Mouse (Mus musculus) ES-E14 (cell line): ENCODE measurements around the gene Foxj1. TPM values are rescaled to one million over a fixed set of nuclear protein-coding genes. Genes with fewer than 3 reads are reported as not detected.

Experiments
- DNase-seq: peaks from one replicate; pipeline ENCODE4 v3.0.0-alpha.2; 2013; ENCODE audit warnings: low read depth, low spot score
- H3K27ac ChIP-seq: 2 replicates; pipeline ENCODE4 v1.5.1; 2012; ENCODE audit warnings: low read depth, mild to moderate bottlenecking, low read length, moderate library complexity, mixed read lengths; ENCODE audit not compliant: poor library complexity, insufficient read depth, severe bottlenecking
- H3K36me3 ChIP-seq: 2 replicates; pipeline ENCODE4 v1.6.1; 2012; ENCODE audit warnings: mild to moderate bottlenecking, low read length, moderate library complexity, mixed read lengths; ENCODE audit not compliant: control insufficient read depth, poor library complexity, insufficient read depth, severe bottlenecking
- H3K4me1 ChIP-seq, 2 experiments: fragments of 150-350 bp in 1 of 2; sonication (generic) in 1 of 2; 2 replicates each; pipeline ENCODE4 v1.6.1; 2012; ENCODE audit warnings: low read length in 2 of 2, mild to moderate bottlenecking in 1 of 2, mixed read lengths in 1 of 2; ENCODE audit not compliant: control insufficient read depth in 2 of 2, insufficient read depth in 2 of 2, poor library complexity in 1 of 2
- H3K4me3 ChIP-seq, 2 experiments: fragments of 150-350 bp in 1 of 2; sonication (generic) in 1 of 2; 2 replicates each; pipeline ENCODE4 v1.5.1; 2012; ENCODE audit warnings: low read length in 2 of 2, low read depth in 1 of 2, mild to moderate bottlenecking in 1 of 2, mixed read lengths in 1 of 2; ENCODE audit not compliant: insufficient read depth in 1 of 2, poor library complexity in 1 of 2, severe bottlenecking in 1 of 2
- H3K9ac ChIP-seq: 2 replicates; pipeline ENCODE4 v1.6.1; 2012; ENCODE audit warnings: low read depth, mild to moderate bottlenecking, low read length, mixed read lengths; ENCODE audit not compliant: poor library complexity, insufficient read depth, severe bottlenecking
- H3K9me3 ChIP-seq: fragments of 150-350 bp; sonication (generic); 2 replicates; pipeline ENCODE4 v1.6.1; 2012; ENCODE audit warnings: low read depth, mild to moderate bottlenecking, low read length; ENCODE audit not compliant: control insufficient read depth, insufficient read depth
- CHD2 ChIP-seq: IDR thresholded peaks from 2 replicates; pipeline ENCODE4 v1.6.1; 2014; ENCODE audit warnings: mild to moderate bottlenecking, low read depth, low read length, inconsistent platforms
- HCFC1 ChIP-seq: IDR thresholded peaks from 2 replicates; pipeline ENCODE4 v1.6.1; 2012; ENCODE audit warnings: low read length, inconsistent platforms, borderline replicate concordance; ENCODE audit not compliant: insufficient read depth
- MAFK ChIP-seq: IDR thresholded peaks from 2 replicates; pipeline ENCODE4 v1.6.1; 2014; ENCODE audit warnings: mild to moderate bottlenecking, low read depth, low read length, inconsistent platforms; ENCODE audit not compliant: insufficient read depth
- ZC3H11A ChIP-seq: IDR thresholded peaks from 2 replicates; pipeline ENCODE4 v1.6.1; 2012; ENCODE audit warnings: low read depth, mild to moderate bottlenecking, inconsistent platforms, low read length, borderline replicate concordance
- ZNF384 ChIP-seq: IDR thresholded peaks from 2 replicates; pipeline ENCODE4 v1.6.1; 2012; ENCODE audit warnings: low read depth, low read length, inconsistent platforms
- in situ Hi-C, 2 experiments: fragments of 600-800 bp; cut with MboI; formaldehyde crosslinking; loops; one replicate each; pipeline ENCODE4 v1.15.1; 2025; ENCODE audit warnings: low sequenced_read_pairs in 2 of 2, inconsistent platforms in 1 of 2; ENCODE audit not compliant: unreplicated experiment in 2 of 2
- total RNA-seq: library from RNA; depleted of rRNA; stranded (reverse); fragments of 300-350 nt; gene quantifications from 2 replicates; pipeline ENCODE4 v1.2.3, GENCODE M21; 2012

Foxj1 gene
- total RNA-seq, 1 experiment: 0.67 TPM

DNA sequence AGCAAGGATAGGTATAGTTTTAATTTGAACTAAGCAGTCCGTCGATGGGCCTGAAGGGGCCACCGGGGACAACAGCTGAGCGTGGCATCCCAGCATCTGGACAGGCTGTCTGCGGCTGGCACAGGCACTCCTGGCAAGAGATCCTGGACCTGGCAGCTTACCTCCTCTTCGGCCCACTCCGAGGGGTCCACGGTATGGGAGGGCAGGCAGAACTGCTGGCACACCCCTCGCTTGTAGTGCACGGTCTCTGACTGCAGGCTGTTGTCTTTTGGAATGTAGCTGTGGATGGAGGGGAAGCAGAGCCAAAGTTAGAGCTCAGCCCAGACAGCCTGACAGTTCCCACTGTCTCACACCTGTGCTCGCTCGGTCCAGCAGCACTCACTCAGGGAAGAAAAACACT is 24.5 kb upstream of the Foxj1 start:
- Histone ChIP-seq H3K9me3 (no peaks in the 10 kb centered on the region), H3K4me1 (peaks cover 0 to 2% of the 10 kb centered on the region in 2 experiments; a peak in 1 of 4 replicates), H3K9ac (no peak overlapping the region), H3K36me3 (peaks cover 2% of the 10 kb centered on the region; the same call in 1 of the 2 replicates), H3K27ac (no peak overlapping the region; the same call in 1 of the 2 replicates), H3K4me3 (no peak overlapping the region)
- no peak for DNase-seq
- in situ Hi-C loops: no loop called here
- no peak for TF ChIP-seq ZC3H11A
- TF ChIP-seq ZNF384: no peak
- TF ChIP-seq CHD2: no peak
- no peak for TF ChIP-seq MAFK
- TF ChIP-seq HCFC1: no peak

DNA sequence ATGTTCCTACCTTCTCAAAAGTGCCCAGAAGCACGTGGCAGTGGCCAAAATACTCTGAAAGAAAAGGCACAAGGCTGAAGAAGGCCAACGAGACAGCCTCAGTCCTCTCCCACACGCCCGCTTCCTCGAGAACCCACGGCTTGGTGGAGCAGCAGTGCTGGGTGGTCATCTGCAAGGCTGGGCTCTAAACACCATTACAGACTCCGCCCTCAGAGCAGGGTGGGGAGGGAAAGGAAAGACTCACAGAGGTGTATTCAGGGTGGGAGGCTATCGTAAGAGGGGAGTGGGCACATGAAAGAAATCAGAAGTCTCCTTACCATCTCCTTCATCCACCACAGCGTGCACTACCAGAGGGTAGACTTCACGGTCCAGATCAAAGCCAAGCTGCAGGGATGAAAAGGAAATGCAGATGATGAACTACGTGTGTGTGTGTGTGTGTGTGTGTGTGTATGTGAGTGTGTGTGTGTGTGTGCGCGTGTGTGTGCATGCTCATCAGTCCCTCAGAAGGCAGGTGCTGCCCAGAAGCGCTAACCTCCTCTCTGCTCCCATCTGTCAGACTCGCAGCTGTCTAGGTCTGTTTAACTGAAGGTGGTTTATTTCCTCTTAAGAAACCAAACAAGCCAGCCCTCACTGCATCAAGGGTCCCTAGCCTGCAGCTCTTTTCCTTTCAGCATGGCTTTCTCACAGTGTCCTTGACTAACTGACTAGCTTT is 23.9 kb upstream of the Foxj1 start:
- in situ Hi-C loops: no loop called here
- Histone ChIP-seq H3K9ac (no peak overlapping the region), H3K27ac (no peak overlapping the region), H3K9me3 (no peaks in the 10 kb centered on the region), H3K36me3 (peaks cover 2% of the 10 kb centered on the region; the same call in 1 of the 2 replicates), H3K4me1 (peaks cover 0 to 2% of the 10 kb centered on the region in 2 experiments; a peak in 1 of 4 replicates), H3K4me3 (no peak overlapping the region)
- no peak for DNase-seq
- TF ChIP-seq HCFC1 (no peak), ZC3H11A (0 out of 2 replicates have a peak, but pooled peaks have one; percentile 1)

DNA sequence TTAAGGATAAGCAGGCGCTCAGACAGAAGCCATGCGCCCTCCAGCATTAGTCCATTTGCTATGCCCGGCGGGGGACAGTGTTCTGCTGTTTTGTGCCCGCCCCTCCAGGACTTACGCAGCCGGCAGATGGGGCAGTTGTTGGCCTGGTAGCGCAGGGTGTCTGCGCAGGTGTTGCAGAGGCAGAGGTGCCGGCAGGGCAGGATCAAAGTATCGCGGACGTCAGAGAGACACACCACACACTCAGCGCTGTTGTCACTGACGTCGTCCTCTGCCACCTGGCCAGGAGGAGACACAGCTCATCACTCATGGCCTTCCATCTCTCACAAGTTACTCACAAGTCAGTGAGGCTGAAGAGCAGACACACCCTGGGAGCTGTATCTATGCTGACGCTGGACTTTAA is 19.3 kb upstream of the Foxj1 start:
- Histone ChIP-seq H3K4me1 (peaks cover 0 to under 1% of the 10 kb centered on the region in 2 experiments; a peak in 1 of 4 replicates), H3K4me3 (no peak overlapping the region), H3K9me3 (no peaks in the 10 kb centered on the region), H3K36me3 (peaks cover 2% of the 10 kb centered on the region; the same call in 1 of the 2 replicates), H3K27ac (no peak overlapping the region), H3K9ac (no peak overlapping the region)
- in situ Hi-C loops: no loop called here
- DNase-seq: no peak
- no peak for TF ChIP-seq CHD2
- TF ChIP-seq HCFC1: no peak
- TF ChIP-seq ZNF384: no peak

DNA sequence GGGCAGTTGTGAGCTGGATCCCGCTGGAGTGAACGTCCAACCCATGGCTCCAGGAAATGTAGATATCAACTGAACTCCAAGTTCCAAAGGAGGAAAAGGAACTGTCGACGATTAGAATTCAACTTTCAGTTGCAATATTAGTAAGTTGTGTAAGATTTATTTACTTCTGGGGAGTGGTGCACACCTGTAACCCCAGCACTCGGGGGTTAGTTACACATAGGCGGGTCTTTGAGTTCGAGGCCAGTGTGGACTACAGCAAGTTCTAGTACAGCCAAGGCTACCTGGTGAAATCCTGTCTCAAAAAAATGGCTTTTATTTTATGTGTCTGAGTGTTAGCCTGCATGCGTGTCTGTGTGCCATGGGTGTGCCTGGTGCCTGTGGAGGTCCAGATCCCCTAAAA is 18.3 kb upstream of the Foxj1 start:
- Histone ChIP-seq H3K4me1 (no peaks in the 10 kb centered on the region), H3K36me3 (peaks cover 2% of the 10 kb centered on the region; the same call in 1 of the 2 replicates), H3K27ac (no peak overlapping the region), H3K9ac (no peak overlapping the region), H3K4me3 (no peak overlapping the region), H3K9me3 (no peaks in the 10 kb centered on the region)
- TF ChIP-seq MAFK (no peak), HCFC1 (no peak), ZC3H11A (no peak), CHD2 (no peak), ZNF384 (no peak)
- no peak for DNase-seq
- in situ Hi-C loops: no loop called here

DNA sequence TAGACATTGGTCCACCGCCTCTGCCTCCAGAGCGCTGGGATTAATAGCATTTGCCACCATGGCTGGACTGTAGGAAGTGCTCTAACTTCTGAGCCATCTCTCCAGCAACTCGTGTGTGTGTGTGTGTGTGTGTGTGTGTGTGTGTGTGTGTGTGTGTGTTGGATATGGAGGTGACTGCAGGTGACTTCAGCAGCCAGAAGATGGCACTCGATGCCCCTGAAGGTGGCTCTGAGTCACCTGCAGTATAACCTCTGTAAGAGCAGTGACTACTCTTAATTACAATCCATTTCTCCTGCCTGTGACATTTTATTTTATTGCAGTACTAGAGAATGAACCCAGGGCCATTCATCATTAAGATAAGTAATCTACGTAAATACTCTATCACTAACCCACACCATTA is 16.1 kb upstream of the Foxj1 start:
- Histone ChIP-seq H3K9me3 (no peaks in the 10 kb centered on the region), H3K36me3 (no peaks in the 10 kb centered on the region; the same call in 1 of the 2 replicates), H3K4me3 (no peak overlapping the region), H3K9ac (no peak overlapping the region), H3K27ac (no peak overlapping the region), H3K4me1 (no peaks in the 10 kb centered on the region)
- no peak for DNase-seq
- TF ChIP-seq HCFC1: no peak
- TF ChIP-seq ZC3H11A: no peak
- TF ChIP-seq ZNF384: no peak
- no peak for TF ChIP-seq MAFK
- in situ Hi-C loops: no loop called here
